Mouse (Mus musculus) forebrain, embryonic 14.5 days (tissue): Measurements from ENCODE around the gene Gm38392. TPM values are rescaled to one million over a fixed set of nuclear protein-coding genes. Genes with fewer than 3 reads are reported as not detected.
"Not testable (repeated sequence)": the region's sequence is repeated elsewhere in the genome, so short reads cannot be mapped to it uniquely, and the experiment has no call there.

ENCODE experiments used
- ATAC-seq: fragments of 200-750 bp; cut with Nextera tagmentation; 2 replicates; pipeline ENCODE4 v1.8.0; 2017; ENCODE audit warnings: mild to moderate bottlenecking, moderate library complexity
- DNase-seq: peaks from one replicate; pipeline ENCODE4 v3.0.0-alpha.2; 2015; ENCODE audit warnings: low spot score
- H3K27ac ChIP-seq: fragments of 300-500 bp; sonication (generic); 2 replicates; pipeline ENCODE4 v1.5.1; 2014; ENCODE audit warnings: low read depth, mild to moderate bottlenecking, control low read depth, low read length, moderate library complexity
- H3K27me3 ChIP-seq: fragments of 300-500 bp; sonication (generic); replicated peaks from 2 replicates; pipeline ENCODE4 v1.6.1; 2014; ENCODE audit warnings: low read length, control low read depth, mixed read lengths; ENCODE audit not compliant: control insufficient read depth, insufficient read depth
- H3K36me3 ChIP-seq: fragments of 300-500 bp; sonication (generic); 2 replicates; pipeline ENCODE4 v1.6.1; 2014; ENCODE audit warnings: low read length, control low read depth; ENCODE audit not compliant: control insufficient read depth, insufficient read depth
- H3K4me1 ChIP-seq: fragments of 300-500 bp; sonication (generic); 2 replicates; pipeline ENCODE4 v1.6.1; 2014; ENCODE audit warnings: antibody characterized with exemption, low read length, control low read depth; ENCODE audit not compliant: control insufficient read depth, insufficient read depth
- H3K4me2 ChIP-seq: fragments of 300-500 bp; sonication (generic); 2 replicates; pipeline ENCODE4 v1.6.1; 2014; ENCODE audit warnings: mild to moderate bottlenecking, control low read depth, low read length
- H3K4me3 ChIP-seq: fragments of 300-500 bp; sonication (generic); 2 replicates; pipeline ENCODE4 v1.5.1; 2014; ENCODE audit warnings: low read depth, low read length, control low read depth
- H3K9ac ChIP-seq: fragments of 300-500 bp; sonication (generic); 2 replicates; pipeline ENCODE4 v1.6.1; 2014; ENCODE audit warnings: mild to moderate bottlenecking, low read length, control low read depth, moderate library complexity
- H3K9me3 ChIP-seq: fragments of 300-500 bp; sonication (generic); replicated peaks from 2 replicates; pipeline ENCODE4 v1.6.1; 2016; ENCODE audit warnings: low read length, control low read depth, mixed read lengths; ENCODE audit not compliant: control insufficient read depth
- WGBS: fragments of 180-500 bp; shearing (Covaris S2); extraction: QIAGEN DNeasy Blood & Tissue Kit; methylation state at CpG from one replicate; pipeline ENCODE4 v1.1.7; 2014; 5-methylcytosine and 5-hydroxymethylcytosine counted together
- polyA plus RNA-seq: library from polyadenylated mRNA; unstranded; fragments of >200 nt; fragmentation: Nextera tagmentation; extraction: Ambion mirVana; gene quantifications from 2 replicates; pipeline ENCODE4 v1.2.1, GENCODE M21; 2014

Gene Gm38392
- polyA plus RNA-seq, 1 experiment from 2014 or later, result 0.18 TPM

- DNase-seq, H3K27me3 ChIP-seq, H3K4me3 ChIP-seq, H3K9ac ChIP-seq, H3K27ac ChIP-seq, ATAC-seq, H3K36me3 ChIP-seq, H3K9me3 ChIP-seq, H3K4me2 ChIP-seq, H3K4me1 ChIP-seq: not testable (repeated sequence)
- 96% methylated on average over 14 of the region's 14 CpGs for WGBS
These were observed 2.0 kb downstream of the Gm38392 start for GRCm38 (mm10) chr3:88284815-88285564.

DNA sequence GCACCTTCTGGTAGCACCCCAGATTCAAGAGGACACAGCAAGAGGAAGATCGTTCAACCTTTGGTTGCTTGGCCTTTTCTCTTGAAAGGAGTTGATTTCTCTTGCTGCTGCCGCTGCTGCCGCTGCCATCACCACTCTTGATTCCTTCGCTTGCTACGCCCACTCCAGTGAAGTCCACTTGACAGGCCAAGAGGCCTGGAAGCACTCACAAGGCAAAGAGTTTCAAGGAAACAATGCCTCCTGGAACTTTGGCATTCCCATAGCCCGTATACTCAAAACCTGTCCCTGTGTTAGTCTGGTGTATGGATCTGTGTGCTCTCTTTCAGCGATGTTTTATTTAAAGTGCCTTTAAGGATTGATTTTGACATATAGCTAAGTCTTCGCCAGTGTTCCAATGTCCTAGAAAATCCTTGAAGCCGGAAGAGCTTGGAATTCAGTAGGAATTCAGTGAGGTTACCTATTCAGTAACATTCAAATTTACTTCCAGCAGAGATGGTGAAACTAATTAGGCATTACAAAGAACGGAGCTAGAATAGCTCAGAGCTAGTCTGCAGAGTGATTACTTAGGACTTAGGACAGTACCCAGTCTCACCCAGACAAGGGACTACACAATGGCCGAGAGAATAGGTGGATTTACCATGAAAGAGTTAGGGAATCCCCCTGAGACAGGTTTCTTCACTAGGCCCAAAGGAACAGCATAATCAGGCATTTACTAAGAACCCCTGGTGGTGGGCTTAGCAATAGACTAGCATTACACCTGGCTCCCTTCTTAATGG, 5.7 kb downstream of the Gm38392 start:
- WGBS, result 40% methylated on average over 11 of the region's 11 CpGs
- H3K9me3 ChIP-seq, H3K9ac ChIP-seq, H3K27ac ChIP-seq, H3K4me2 ChIP-seq, H3K4me1 ChIP-seq, H3K4me3 ChIP-seq, H3K27me3 ChIP-seq, ATAC-seq, H3K36me3 ChIP-seq, DNase-seq: not testable (repeated sequence)

DNA sequence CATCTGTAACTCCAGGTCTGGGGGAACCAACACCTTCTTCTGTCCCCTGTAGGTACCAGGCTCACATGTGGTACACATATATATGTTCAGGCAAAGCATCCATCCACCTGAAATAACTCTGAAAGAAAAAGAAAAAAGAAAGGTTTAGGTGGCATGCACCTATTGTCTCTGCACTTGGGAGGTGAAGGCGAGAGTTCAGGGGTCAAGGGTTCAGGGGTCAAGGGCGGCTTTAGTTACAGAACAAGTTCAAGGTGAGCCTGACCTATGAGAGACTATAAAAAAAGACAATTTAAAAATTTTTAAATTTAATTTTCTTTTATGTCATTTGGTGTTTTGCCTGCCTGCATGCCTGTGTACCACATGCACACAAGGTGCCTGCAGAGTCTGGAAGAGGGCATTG, 7.0 kb downstream of the Gm38392 start:
- no peak for DNase-seq
- no peak overlapping the region for H3K27ac ChIP-seq
- H3K9me3 ChIP-seq, result no peaks in the 10 kb centered on the region
- WGBS, result 96% methylated on average over 2 of the region's 2 CpGs
- no peak for ATAC-seq
- H3K4me3 ChIP-seq, result no peak overlapping the region
- no peaks in the 10 kb centered on the region for H3K27me3 ChIP-seq
- no peak overlapping the region for H3K4me2 ChIP-seq
- no peak overlapping the region for H3K9ac ChIP-seq
- no peaks in the 10 kb centered on the region for H3K4me1 ChIP-seq
- H3K36me3 ChIP-seq, result no peaks in the 10 kb centered on the region

DNA sequence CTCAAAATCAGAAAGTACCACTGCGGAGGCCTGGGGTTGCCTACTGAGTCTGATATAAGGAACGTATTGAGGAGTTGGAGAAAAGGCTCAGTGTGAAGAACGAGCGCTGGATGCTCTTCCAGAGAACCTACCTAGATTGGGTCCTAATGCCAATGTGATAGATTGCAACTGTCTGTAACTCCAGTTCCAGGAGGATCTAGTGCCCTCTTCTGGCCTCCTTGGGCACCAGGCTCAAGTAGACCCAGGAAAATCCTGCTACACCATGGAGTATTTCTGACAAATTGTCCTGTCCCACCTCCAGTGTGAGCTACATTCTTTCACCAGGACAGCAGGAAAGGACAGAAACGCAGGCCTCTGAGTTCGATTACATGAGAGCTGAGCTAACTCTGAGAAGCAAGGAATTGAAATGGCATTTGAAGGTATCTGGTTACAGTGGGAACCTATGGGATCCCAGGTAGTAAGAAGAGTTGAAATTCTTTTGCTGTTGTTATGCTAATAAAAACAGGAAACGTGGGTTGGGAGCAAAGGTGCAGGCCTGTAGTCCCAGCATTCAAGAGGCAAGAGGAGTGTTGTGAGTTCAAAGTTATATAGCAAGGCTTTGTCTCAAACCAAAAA, 10.4 kb downstream of the Gm38392 start:
- DNase-seq (peak; percentile 49), ATAC-seq (no peak)
- 48% methylated on average over 7 of the region's 7 CpGs for WGBS
- H3K27me3 ChIP-seq, result no peaks in the 10 kb centered on the region
- H3K4me3 ChIP-seq, result no peak overlapping the region
- no peak overlapping the region for H3K9ac ChIP-seq
- H3K9me3 ChIP-seq, result no peaks in the 10 kb centered on the region
- H3K4me2 ChIP-seq, result no peak overlapping the region
- no peaks in the 10 kb centered on the region for H3K4me1 ChIP-seq
- H3K36me3 ChIP-seq, result no peaks in the 10 kb centered on the region
- H3K27ac ChIP-seq, result no peak overlapping the region

- H3K4me2 ChIP-seq, result no peak overlapping the region
- H3K4me3 ChIP-seq, result no peak overlapping the region
- no peak for DNase-seq
- no peaks in the 10 kb centered on the region for H3K27me3 ChIP-seq
- no peak overlapping the region for H3K9ac ChIP-seq
- no peaks in the 10 kb centered on the region for H3K4me1 ChIP-seq
- 84% methylated on average over 2 of the region's 2 CpGs for WGBS
- no peaks in the 10 kb centered on the region for H3K36me3 ChIP-seq
- H3K9me3 ChIP-seq, result no peaks in the 10 kb centered on the region
- no peak overlapping the region for H3K27ac ChIP-seq
- ATAC-seq, result no peak
These were observed 10.9 kb downstream of the Gm38392 start for GRCm38 (mm10) chr3:88276121-88276520.

DNA sequence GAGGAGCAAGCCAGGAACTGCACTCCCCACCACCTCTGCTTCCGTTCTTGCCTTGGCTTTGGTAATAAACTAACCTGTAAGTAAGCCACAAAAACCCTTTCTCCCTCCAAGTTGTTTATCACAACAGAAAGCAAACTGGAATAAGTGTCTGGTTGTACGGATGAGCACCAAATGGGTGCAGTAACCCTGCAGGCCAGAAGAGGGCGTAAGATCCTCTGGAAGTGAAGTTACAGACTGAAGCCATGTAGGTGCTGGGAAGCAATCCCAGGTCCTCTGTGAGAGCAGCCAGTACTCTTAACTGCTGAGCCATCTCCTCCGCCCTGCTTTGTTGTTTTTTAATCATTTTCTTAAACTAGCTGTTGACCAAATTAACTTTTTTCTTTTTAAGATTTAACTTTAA, 13.0 kb downstream of the Gm38392 start:
- Histone ChIP-seq H3K27ac (no peak overlapping the region), H3K4me3 (no peak overlapping the region), H3K4me2 (no peak overlapping the region), H3K36me3 (no peaks in the 10 kb centered on the region), H3K9ac (no peak overlapping the region), H3K9me3 (no peaks in the 10 kb centered on the region), H3K27me3 (no peaks in the 10 kb centered on the region), H3K4me1 (no peaks in the 10 kb centered on the region)
- no peak for ATAC-seq
- no peak for DNase-seq
- WGBS, result 97% methylated on average over 4 of the region's 4 CpGs

DNA sequence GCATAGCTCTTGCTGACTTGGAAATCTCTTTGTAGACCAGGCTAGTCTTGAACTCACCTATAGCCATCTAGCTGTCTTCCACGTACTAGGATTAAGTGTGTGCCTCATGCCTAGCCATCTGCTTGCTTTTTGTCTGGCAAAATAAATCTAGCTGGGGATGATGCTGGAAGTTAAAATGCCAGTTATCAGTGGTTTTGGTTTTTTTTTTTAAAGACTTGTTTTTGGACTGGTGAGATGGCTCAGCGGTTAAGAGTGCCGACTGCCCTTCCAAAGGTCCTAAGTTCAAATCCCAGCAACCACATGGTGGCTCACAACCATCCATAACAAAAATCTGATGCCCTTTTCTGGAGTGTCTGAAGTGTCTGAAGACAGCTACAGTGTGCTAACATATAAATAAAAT, 15.2 kb downstream of the Gm38392 start:
- no peaks in the 10 kb centered on the region for H3K4me1 ChIP-seq
- no peak overlapping the region for H3K4me3 ChIP-seq
- WGBS, result 93% methylated on average over 3 of the region's 3 CpGs
- ATAC-seq (no peak), DNase-seq (no peak)
- no peak overlapping the region for H3K9ac ChIP-seq
- no peaks in the 10 kb centered on the region for H3K36me3 ChIP-seq
- no peaks in the 10 kb centered on the region for H3K27me3 ChIP-seq
- H3K9me3 ChIP-seq, result no peaks in the 10 kb centered on the region
- H3K27ac ChIP-seq, result no peak overlapping the region
- H3K4me2 ChIP-seq, result no peak overlapping the region

- H3K27ac ChIP-seq, H3K4me2 ChIP-seq, H3K9me3 ChIP-seq, H3K36me3 ChIP-seq, ATAC-seq, DNase-seq, H3K27me3 ChIP-seq, H3K4me1 ChIP-seq, H3K4me3 ChIP-seq, H3K9ac ChIP-seq: not testable (repeated sequence)
- 88% methylated on average over 2 of the region's 2 CpGs for WGBS
These were observed 15.7 kb downstream of the Gm38392 start for GRCm38 (mm10) chr3:88271298-88271697.

DNA sequence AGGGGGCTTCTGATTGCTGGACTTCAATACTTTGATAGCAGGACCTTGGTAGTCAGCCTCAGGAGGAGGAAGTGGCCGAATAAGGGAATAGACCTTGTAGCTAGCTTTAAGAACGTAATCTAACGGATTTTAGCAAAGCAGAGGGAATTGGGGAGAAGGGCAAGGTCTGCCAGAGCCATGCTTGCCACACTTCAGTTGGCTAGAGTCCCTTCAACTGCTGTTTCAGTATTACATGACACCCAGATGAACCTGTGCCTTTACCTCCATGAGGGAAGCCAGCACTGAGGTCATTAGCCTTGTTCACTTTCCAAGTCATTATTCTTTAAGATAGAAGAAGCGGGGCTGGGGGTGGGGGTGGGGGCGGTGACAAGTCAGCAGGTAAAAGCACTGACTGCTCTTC, 18.0 kb downstream of the Gm38392 start:
- 88% methylated on average over 5 of the region's 5 CpGs for WGBS
- Histone ChIP-seq H3K36me3 (no peaks in the 10 kb centered on the region), H3K9me3 (no peaks in the 10 kb centered on the region), H3K27me3 (no peaks in the 10 kb centered on the region), H3K4me1 (no peaks in the 10 kb centered on the region), H3K27ac (no peak overlapping the region), H3K4me2 (no peak overlapping the region), H3K9ac (no peak overlapping the region), H3K4me3 (no peak overlapping the region)
- DNase-seq (no peak), ATAC-seq (no peak)
